Mouse (Mus musculus): ENCODE measurements around the gene Gprin1.

Gprin1 gene

GRCm38 (mm10) chr13:54749864-54750411 lies at the start of gene Gprin1:
Gene Gprin1, minus strand, starts transcription at chr13:54749874.
- DNase-seq, result peak; percentile 81

GRCm38 (mm10) chr13:54798740-54799139 lies 49.1 kb upstream of the Gprin1 start:
- peak; percentile 32 for DNase-seq

GRCm38 (mm10) chr13:54797861-54798643 lies 48.4 kb upstream of the Gprin1 start:
- peak; percentile 51 for DNase-seq

- peak; percentile 63 for DNase-seq
These were observed 47.7 kb upstream of the Gprin1 start for GRCm38 (mm10) chr13:54797356-54797755.

- no peak for DNase-seq
These were observed 45.2 kb upstream of the Gprin1 start for GRCm38 (mm10) chr13:54794843-54795242.

GRCm38 (mm10) chr13:54794002-54794577 lies 44.4 kb upstream of the Gprin1 start:
- peak; percentile 50 for DNase-seq

- peak; percentile 67 for DNase-seq
These were observed 42.9 kb upstream of the Gprin1 start for GRCm38 (mm10) chr13:54792259-54793230.

GRCm38 (mm10) chr13:54789561-54790397 lies 40.1 kb upstream of the Gprin1 start:
- peak; percentile 88 for DNase-seq

- DNase-seq, result peak; percentile 99
These were observed 39.3 kb upstream of the Gprin1 start, which contains the start of gene Tspan17 for GRCm38 (mm10) chr13:54788740-54789560. Gene Tspan17, plus strand, starts transcription at chr13:54789377.

- peak; percentile 74 for DNase-seq
These were observed 37.9 kb upstream of the Gprin1 start for GRCm38 (mm10) chr13:54787591-54787990.

GRCm38 (mm10) chr13:54783698-54784097 lies 34.0 kb upstream of the Gprin1 start, which contains the start of gene Eif4e1b:
Gene Eif4e1b, plus strand, starts transcription at chr13:54783998.
- no peak for DNase-seq

- DNase-seq, result no peak
These were observed 33.6 kb upstream of the Gprin1 start for GRCm38 (mm10) chr13:54783235-54783634.

GRCm38 (mm10) chr13:54781086-54781485 lies 31.4 kb upstream of the Gprin1 start:
- no peak for DNase-seq

- peak; percentile 80 for DNase-seq
These were observed 30.9 kb upstream of the Gprin1 start for GRCm38 (mm10) chr13:54780592-54780991.

GRCm38 (mm10) chr13:54767012-54767411 lies 17.3 kb upstream of the Gprin1 start:
- DNase-seq, result peak; percentile 44

GRCm38 (mm10) chr13:54766192-54766768 lies 16.6 kb upstream of the Gprin1 start, which contains the start of gene Sncb:
Gene Sncb, minus strand, starts transcription at chr13:54766595.
- peak; percentile 93 for DNase-seq

GRCm38 (mm10) chr13:54765281-54766191 lies 15.9 kb upstream of the Gprin1 start:
- DNase-seq, result peak; percentile 82

GRCm38 (mm10) chr13:54760906-54761305 lies 11.2 kb upstream of the Gprin1 start:
- peak; percentile 48 for DNase-seq

- DNase-seq, result peak; percentile 80
These were observed 10.6 kb upstream of the Gprin1 start for GRCm38 (mm10) chr13:54760164-54760795.
